Mouse (Mus musculus): Measurements from ENCODE around the gene 1600015I10Rik. TPM values are rescaled to one million over a fixed set of nuclear protein-coding genes. Genes with fewer than 3 reads are reported as not detected.
"Not testable (repeated sequence)": the region's sequence is repeated elsewhere in the genome, so short reads cannot be mapped to it uniquely, and the experiment has no call there.

Gene 1600015I10Rik
- polyA plus RNA-seq, 1 experiment, result 0.05 TPM

- Histone ChIP-seq H3K36me3 (ENCODE audit: control insufficient read depth, insufficient read depth, low read length) (no peaks in the 10 kb centered on the region), H3K4me3 (ENCODE audit: low read depth, low read length) (no peak overlapping the region), H3K27ac (ENCODE audit: insufficient read depth, low read depth, low read length) (no peak overlapping the region), H3K4me1 (ENCODE audit: control insufficient read depth, insufficient read depth, insufficient read length, low read length) (no peaks in the 10 kb centered on the region), H3K27me3 (ENCODE audit: control insufficient read depth, insufficient read depth, low read length) (no peaks in the 10 kb centered on the region)
- TF ChIP-seq POLR2A (IDR thresholded peaks at IDR 0.05; ENCODE audit: low read depth, low read length) (no peak), CTCF (IDR thresholded peaks at IDR 0.05; ENCODE audit: extremely low read depth, insufficient read length, insufficient replicate concordance, low read depth, low read length) (no peak)
- 47% methylated on average over 1 of the region's 1 CpGs for WGBS
Measured at GRCm38 (mm10) chr6:48958053-48958452, 28.4 kb downstream of the 1600015I10Rik start.

DNA sequence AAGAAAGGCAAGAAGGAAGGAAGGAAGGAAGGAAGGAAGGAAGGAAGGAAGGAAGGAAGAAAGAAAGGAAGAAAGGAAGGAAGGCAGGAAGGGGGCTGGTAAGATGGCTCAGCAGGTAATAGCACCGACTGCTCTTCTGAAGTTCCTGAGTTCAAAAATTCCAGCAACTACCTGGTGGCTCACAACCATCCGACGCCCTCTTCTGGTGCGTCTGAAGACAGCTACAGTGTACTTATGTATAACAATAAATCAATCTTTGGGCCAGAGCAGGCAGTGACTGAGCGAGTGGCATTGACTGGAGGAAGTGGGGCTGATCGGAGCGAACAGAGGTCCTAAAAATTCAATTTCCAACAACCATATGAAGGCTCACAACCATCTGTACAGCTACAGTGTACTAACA lies 29.5 kb downstream of the 1600015I10Rik start:
- H3K4me3 ChIP-seq (ENCODE audit: low read depth, low read length); H3K4me1 ChIP-seq (ENCODE audit: control insufficient read depth, insufficient read depth, insufficient read length, low read length); H3K27me3 ChIP-seq (ENCODE audit: control insufficient read depth, insufficient read depth, low read length); H3K27ac ChIP-seq (ENCODE audit: insufficient read depth, low read depth, low read length); H3K36me3 ChIP-seq (ENCODE audit: control insufficient read depth, insufficient read depth, low read length): not testable (repeated sequence)
- WGBS, result 18% methylated on average over 7 of the region's 7 CpGs
- peak; percentile 40; the same call in 1 of the 2 replicates for TF ChIP-seq CTCF (IDR thresholded peaks at IDR 0.05; ENCODE audit: extremely low read depth, insufficient read length, insufficient replicate concordance, low read depth, low read length)

DNA sequence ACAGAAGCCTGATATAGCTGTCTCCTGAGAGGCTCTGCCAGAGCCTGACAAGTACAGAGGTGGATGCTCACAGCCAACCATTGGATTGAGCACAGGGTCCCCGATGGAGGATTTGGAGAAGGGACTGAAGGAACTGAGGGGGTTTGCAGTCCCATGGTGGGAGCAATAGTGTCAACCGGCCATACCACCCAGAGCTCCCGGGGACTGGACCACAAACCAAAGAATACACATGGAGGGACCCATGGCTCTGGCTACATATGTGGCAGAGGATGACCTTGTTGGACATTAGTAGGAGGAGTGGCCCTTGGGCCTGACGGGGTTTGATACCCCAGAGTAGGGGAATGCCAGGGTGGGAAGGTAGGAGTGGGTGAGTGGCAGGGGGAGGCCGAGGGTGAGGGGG lies 37.0 kb downstream of the 1600015I10Rik start:
- not testable (repeated sequence) for H3K4me1 ChIP-seq (ENCODE audit: control insufficient read depth, insufficient read depth, insufficient read length, low read length); H3K27me3 ChIP-seq (ENCODE audit: control insufficient read depth, insufficient read depth, low read length); H3K27ac ChIP-seq (ENCODE audit: insufficient read depth, low read depth, low read length); H3K4me3 ChIP-seq (ENCODE audit: low read depth, low read length); H3K36me3 ChIP-seq (ENCODE audit: control insufficient read depth, insufficient read depth, low read length)
- WGBS, result 89% methylated on average over 5 of the region's 5 CpGs

GRCm38 (mm10) chr6:48967868-48968267 lies 38.2 kb downstream of the 1600015I10Rik start:
- Histone ChIP-seq H3K4me3 (ENCODE audit: low read depth, low read length) (no peak overlapping the region), H3K27ac (ENCODE audit: insufficient read depth, low read depth, low read length) (no peak overlapping the region), H3K36me3 (ENCODE audit: control insufficient read depth, insufficient read depth, low read length) (no peaks in the 10 kb centered on the region), H3K4me1 (ENCODE audit: control insufficient read depth, insufficient read depth, insufficient read length, low read length) (no peaks in the 10 kb centered on the region), H3K27me3 (ENCODE audit: control insufficient read depth, insufficient read depth, low read length) (no peaks in the 10 kb centered on the region)
- TF ChIP-seq POLR2A (IDR thresholded peaks at IDR 0.05; ENCODE audit: low read depth, low read length) (no peak), CTCF (IDR thresholded peaks at IDR 0.05; ENCODE audit: extremely low read depth, insufficient read length, insufficient replicate concordance, low read depth, low read length) (no peak)

- no peak within 1 kb of the TSS for H3K27ac ChIP-seq (ENCODE audit: insufficient read depth, low read depth, low read length)
- TF ChIP-seq CTCF (IDR thresholded peaks at IDR 0.05; ENCODE audit: extremely low read depth, insufficient read length, insufficient replicate concordance, low read depth, low read length), result no peak
- no peak for TF ChIP-seq POLR2A (IDR thresholded peaks at IDR 0.05; ENCODE audit: low read depth, low read length)
- 75% methylated on average over 2 of the region's 2 CpGs for WGBS
Measured at GRCm38 (mm10) chr6:48974663-48975062, 45.0 kb downstream of the 1600015I10Rik start, which contains the start of gene Doxl2. Gene Doxl2 (plus strand): TSS chr6:48974963.

GRCm38 (mm10) chr6:48979616-48980015 lies 49.9 kb downstream of the 1600015I10Rik start:
- 45% methylated on average over 1 of the region's 1 CpGs for WGBS
- H3K27me3 ChIP-seq (ENCODE audit: control insufficient read depth, insufficient read depth, low read length), result no peaks in the 10 kb centered on the region
- TF ChIP-seq CTCF (IDR thresholded peaks at IDR 0.05; ENCODE audit: extremely low read depth, insufficient read length, insufficient replicate concordance, low read depth, low read length), result no peak
- TF ChIP-seq POLR2A (IDR thresholded peaks at IDR 0.05; ENCODE audit: low read depth, low read length), result no peak
- H3K4me1 ChIP-seq (ENCODE audit: control insufficient read depth, insufficient read depth, insufficient read length, low read length), result no peaks in the 10 kb centered on the region
- no peak overlapping the region for H3K4me3 ChIP-seq (ENCODE audit: low read depth, low read length)
- no peaks in the 10 kb centered on the region for H3K36me3 ChIP-seq (ENCODE audit: control insufficient read depth, insufficient read depth, low read length)
- H3K27ac ChIP-seq (ENCODE audit: insufficient read depth, low read depth, low read length), result no peak overlapping the region

More at GRCm38 (mm10) chr6:48974663-48975062, 45.0 kb downstream of the 1600015I10Rik start, which contains the start of gene Doxl2:
- no peak within 1 kb of the TSS for H3K4me3 ChIP-seq (ENCODE audit: low read depth, low read length)
- H3K4me1 ChIP-seq (ENCODE audit: control insufficient read depth, insufficient read depth, insufficient read length, low read length), result no peaks in the 10 kb centered on the region
- H3K36me3 ChIP-seq (ENCODE audit: control insufficient read depth, insufficient read depth, low read length), result no peaks in the 10 kb centered on the region
- H3K27me3 ChIP-seq (ENCODE audit: control insufficient read depth, insufficient read depth, low read length), result no peaks in the 10 kb centered on the region

- Histone ChIP-seq H3K27ac (ENCODE audit: insufficient read depth, low read depth, low read length) (no peak overlapping the region), H3K27me3 (ENCODE audit: control insufficient read depth, insufficient read depth, low read length) (no peaks in the 10 kb centered on the region), H3K4me1 (ENCODE audit: control insufficient read depth, insufficient read depth, insufficient read length, low read length) (no peaks in the 10 kb centered on the region), H3K4me3 (ENCODE audit: low read depth, low read length) (no peak overlapping the region), H3K36me3 (ENCODE audit: control insufficient read depth, insufficient read depth, low read length) (no peaks in the 10 kb centered on the region)
- WGBS, result 81% methylated on average over 3 of the region's 3 CpGs
- TF ChIP-seq POLR2A (IDR thresholded peaks at IDR 0.05; ENCODE audit: low read depth, low read length) (no peak), CTCF (IDR thresholded peaks at IDR 0.05; ENCODE audit: extremely low read depth, insufficient read length, insufficient replicate concordance, low read depth, low read length) (no peak)
Measured at GRCm38 (mm10) chr6:48982305-48982704, 52.6 kb downstream of the 1600015I10Rik start.

Other genes starting within 250 kb of the 1600015I10Rik start
- 4.3 and 9.3 TPM in 2 replicates for gene Gimap4, start 245.3 kb upstream of the 1600015I10Rik start, polyA plus RNA-seq (2012; rRNA removed)
- gene Gimap6, start 221.7 kb upstream of the 1600015I10Rik start, polyA plus RNA-seq (2012; rRNA removed), result 2.0 and 5.0 TPM in 2 replicates
- not detected in 2 replicates for gene Gm28053, start 211.3 kb upstream of the 1600015I10Rik start, polyA plus RNA-seq (2012; rRNA removed)
- 1.5 and 2.5 TPM in 2 replicates for gene Gimap7, start 211.3 kb upstream of the 1600015I10Rik start, polyA plus RNA-seq (2012; rRNA removed)
- gene Gimap1, start 190.8 kb upstream of the 1600015I10Rik start, polyA plus RNA-seq (2012; rRNA removed), result 18.8 and 29.1 TPM in 2 replicates
- gene Gimap5, start 183.7 kb upstream of the 1600015I10Rik start, polyA plus RNA-seq (2012; rRNA removed), result 4.9 and 10.2 TPM in 2 replicates
- gene Gimap3, start 159.0 kb upstream of the 1600015I10Rik start, polyA plus RNA-seq (2012; rRNA removed), result 6.2 and 13.0 TPM in 2 replicates
- gene Tmem176a, start 89.0 kb upstream of the 1600015I10Rik start, polyA plus RNA-seq (2012; rRNA removed), result 52.3 and 84.3 TPM in 2 replicates
- gene Tmem176b, start 88.4 kb upstream of the 1600015I10Rik start, polyA plus RNA-seq (2012; rRNA removed), result 118 and 211 TPM in 2 replicates
- 85.5 and 894 TPM in 2 replicates for gene Aoc1, start 57.0 kb upstream of the 1600015I10Rik start, polyA plus RNA-seq (2012; rRNA removed)
- not detected in 2 replicates for gene Doxl2, start 45.1 kb downstream of the 1600015I10Rik start, polyA plus RNA-seq (2012; rRNA removed)
- not detected in 2 replicates for gene Svs1, start 57.0 kb downstream of the 1600015I10Rik start, polyA plus RNA-seq (2012; rRNA removed)
- gene Gpnmb, start 106.7 kb downstream of the 1600015I10Rik start, polyA plus RNA-seq (2012; rRNA removed), result 2.0 and 3.1 TPM in 2 replicates
- 19.2 and 31.2 TPM in 2 replicates for gene Malsu1, start 143.9 kb downstream of the 1600015I10Rik start, polyA plus RNA-seq (2012; rRNA removed)

Data from small intestine, adult 2 months (tissue).